Mouse (Mus musculus) forebrain, embryonic 13.5 days (tissue): Measurements from ENCODE around the gene Slc25a17. TPM values are rescaled to one million over a fixed set of nuclear protein-coding genes. Genes with fewer than 3 reads are reported as not detected.

Source experiments
- ATAC-seq: fragments of 200-750 bp; cut with Nextera tagmentation; 2 replicates; pipeline ENCODE4 v1.8.0; 2017
- H3K27ac ChIP-seq: fragments of 300-500 bp; sonication (generic); 2 replicates; pipeline ENCODE4 v1.5.1; 2015; ENCODE audit warnings: inconsistent platforms, mild to moderate bottlenecking, moderate library complexity
- H3K27me3 ChIP-seq: fragments of 300-500 bp; sonication (generic); 2 replicates; pipeline ENCODE4 v1.6.1; 2015; ENCODE audit warnings: mild to moderate bottlenecking, inconsistent platforms
- H3K36me3 ChIP-seq: fragments of 300-500 bp; sonication (generic); 2 replicates; pipeline ENCODE4 v1.6.1; 2015; ENCODE audit warnings: mild to moderate bottlenecking, inconsistent platforms; ENCODE audit not compliant: poor library complexity, severe bottlenecking
- H3K4me1 ChIP-seq: fragments of 300-500 bp; sonication (generic); 2 replicates; pipeline ENCODE4 v1.6.1; 2015; ENCODE audit warnings: inconsistent platforms
- H3K4me2 ChIP-seq: fragments of 300-500 bp; sonication (generic); 2 replicates; pipeline ENCODE4 v1.6.1; 2015; ENCODE audit warnings: inconsistent platforms, mild to moderate bottlenecking, moderate library complexity
- H3K4me3 ChIP-seq: fragments of 300-500 bp; sonication (generic); 2 replicates; pipeline ENCODE4 v1.5.1; 2015; ENCODE audit warnings: mild to moderate bottlenecking, inconsistent platforms
- H3K9ac ChIP-seq: fragments of 300-500 bp; sonication (generic); 2 replicates; pipeline ENCODE4 v1.6.1; 2015; ENCODE audit warnings: mild to moderate bottlenecking, inconsistent platforms
- H3K9me3 ChIP-seq: fragments of 300-500 bp; sonication (generic); replicated peaks from 2 replicates; pipeline ENCODE4 v1.6.1; 2016; ENCODE audit warnings: inconsistent platforms
- WGBS: fragments of 180-500 bp; shearing (Covaris S2); methylation state at CpG from one replicate; pipeline ENCODE4 v1.1.7; 2015; 5-methylcytosine and 5-hydroxymethylcytosine counted together
- polyA plus RNA-seq: library from polyadenylated mRNA; unstranded; fragments of >200 nt; fragmentation: Nextera tagmentation; extraction: Ambion mirVana; gene quantifications from 2 replicates; pipeline ENCODE4 v1.2.1, GENCODE M21; 2015

The Slc25a17 gene
- polyA plus RNA-seq, 1 experiment from 2014 or later = 130 TPM

DNA sequence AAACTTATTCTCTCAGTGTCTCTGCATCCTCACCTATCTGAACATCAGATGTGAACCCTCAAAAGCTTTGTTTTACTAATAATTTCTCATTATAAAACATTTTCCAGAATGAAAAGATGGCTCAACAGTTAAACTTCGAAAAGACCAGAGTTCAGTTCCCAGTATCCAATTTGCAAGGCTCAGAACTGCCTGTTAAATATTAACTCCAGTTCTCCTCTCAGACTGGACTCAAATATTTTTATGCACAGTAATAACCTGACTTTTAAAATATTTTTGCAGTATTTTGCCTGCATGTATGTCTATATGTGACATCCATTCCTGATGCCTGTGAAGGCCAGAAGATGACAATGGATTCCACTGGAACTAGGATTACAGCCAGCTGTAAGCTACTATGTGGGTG is 8.0 kb upstream of the Slc25a17 start:
- Histone ChIP-seq H3K4me3 (no peak overlapping the region), H3K27ac (no peak overlapping the region), H3K4me2 (no peak overlapping the region), H3K27me3 (no peaks in the 10 kb centered on the region), H3K36me3 (peaks cover 95% of the 10 kb centered on the region), H3K4me1 (no peaks in the 10 kb centered on the region), H3K9me3 (no peaks in the 10 kb centered on the region), H3K9ac (no peak overlapping the region)
- 96% methylated on average over 1 of the region's 1 CpGs for WGBS
- ATAC-seq = no peak

DNA sequence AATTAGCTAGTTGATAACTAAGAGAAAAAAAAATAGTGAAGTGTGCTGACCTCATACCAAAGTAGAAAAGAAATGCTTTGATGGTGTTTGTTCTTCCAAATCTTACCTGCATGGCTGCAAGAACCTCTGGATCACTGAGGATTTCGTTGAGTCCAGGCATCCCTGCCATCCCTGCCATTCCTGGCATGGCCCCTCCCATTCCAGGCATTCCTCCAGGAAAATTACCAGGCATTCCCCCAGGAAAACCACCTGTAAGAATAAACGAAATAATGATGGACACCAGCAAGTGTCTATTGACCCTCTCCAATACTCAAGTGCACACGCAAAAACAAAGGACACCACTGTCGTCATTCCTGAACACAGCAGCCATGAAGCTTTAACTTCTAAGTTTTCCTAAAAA is 5.6 kb upstream of the Slc25a17 start:
- Histone ChIP-seq H3K4me1 (0 out of 2 replicates have a peak, but pooled peaks cover 5% of the 10 kb centered on the region), H3K36me3 (peaks cover 81% of the 10 kb centered on the region), H3K4me2 (no peak overlapping the region), H3K4me3 (no peak overlapping the region), H3K9ac (no peak overlapping the region), H3K27me3 (no peaks in the 10 kb centered on the region), H3K27ac (no peak overlapping the region), H3K9me3 (no peaks in the 10 kb centered on the region)
- ATAC-seq = no peak
- 90% methylated on average over 4 of the region's 4 CpGs for WGBS

DNA sequence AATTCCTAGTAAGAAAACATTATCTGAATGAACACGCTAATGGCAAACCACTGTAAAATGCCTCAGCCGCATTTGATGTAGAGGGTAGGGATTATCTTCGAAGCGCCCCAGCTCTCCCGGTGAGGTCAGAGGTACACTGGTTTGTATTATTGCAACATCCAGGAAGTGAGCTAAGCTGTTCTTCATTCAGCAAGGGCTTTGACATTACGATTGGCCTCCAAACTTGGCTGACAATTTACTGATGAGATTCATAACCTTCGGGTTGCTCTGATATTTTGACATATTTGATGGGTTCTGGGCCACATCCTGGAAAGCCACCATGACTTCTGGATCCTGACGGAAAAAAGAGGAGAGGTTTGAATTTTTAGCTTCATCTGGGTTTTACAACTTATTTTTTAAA is 4.6 kb upstream of the Slc25a17 start:
- 90% methylated on average over 8 of the region's 8 CpGs for WGBS
- H3K4me1 ChIP-seq = peaks cover 10% of the 10 kb centered on the region
- no peak for ATAC-seq
- H3K9me3 ChIP-seq = no peaks in the 10 kb centered on the region
- H3K36me3 ChIP-seq = peaks cover 72% of the 10 kb centered on the region
- H3K27me3 ChIP-seq = no peaks in the 10 kb centered on the region
- no peak overlapping the region for H3K4me3 ChIP-seq
- H3K27ac ChIP-seq = no peak overlapping the region
- H3K4me2 ChIP-seq = no peak overlapping the region
- no peak overlapping the region for H3K9ac ChIP-seq

DNA sequence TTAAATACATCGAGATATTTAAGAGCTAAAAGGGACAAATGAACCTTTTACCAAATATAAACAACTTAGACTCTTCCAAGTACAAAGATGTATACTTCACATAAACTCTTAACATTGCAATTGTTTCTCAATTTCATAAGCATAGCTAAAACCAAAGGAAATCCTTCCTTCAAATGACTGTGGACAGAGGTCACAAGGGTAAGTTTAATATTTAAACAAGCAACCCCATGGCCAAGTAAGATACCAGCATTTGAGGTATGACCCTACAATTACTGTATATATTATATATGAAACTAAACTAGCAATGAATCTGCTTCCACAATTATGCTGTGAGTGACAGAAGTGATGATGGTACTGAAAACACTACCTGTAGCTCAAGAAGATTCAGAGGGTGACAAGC is 3.7 kb upstream of the Slc25a17 start:
- H3K36me3 ChIP-seq = peaks cover 63% of the 10 kb centered on the region
- H3K27me3 ChIP-seq = no peaks in the 10 kb centered on the region
- peaks cover 20% of the 10 kb centered on the region for H3K4me1 ChIP-seq
- no peak for ATAC-seq
- H3K4me2 ChIP-seq = no peak overlapping the region
- WGBS = 96% methylated on average over 1 of the region's 1 CpGs
- no peak overlapping the region for H3K9ac ChIP-seq
- H3K4me3 ChIP-seq = no peak overlapping the region
- no peaks in the 10 kb centered on the region for H3K9me3 ChIP-seq
- H3K27ac ChIP-seq = no peak overlapping the region

DNA sequence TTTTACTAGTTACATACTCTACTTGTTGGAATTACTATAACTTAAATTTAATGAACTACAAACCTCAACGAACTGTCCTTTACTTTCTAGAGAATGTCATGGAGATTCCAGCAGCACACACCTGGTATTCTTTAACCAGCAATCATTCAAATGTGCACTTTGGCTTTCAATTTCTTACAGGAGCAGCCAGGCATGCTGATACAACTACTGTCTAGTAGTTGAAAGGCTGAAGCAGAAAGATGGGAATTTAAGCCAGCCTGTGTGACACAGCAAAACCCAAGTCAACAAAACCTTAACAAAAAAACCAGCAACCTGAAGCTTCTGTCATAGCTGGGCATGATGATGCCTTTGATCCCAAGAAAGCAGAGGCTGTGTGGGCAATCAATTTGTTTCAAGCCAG is 1.9 kb upstream of the Slc25a17 start:
- no peak for ATAC-seq
- 70% methylated on average over 1 of the region's 1 CpGs for WGBS
- H3K4me1 ChIP-seq = peaks cover 28% of the 10 kb centered on the region
- no peak overlapping the region for H3K4me3 ChIP-seq
- no peaks in the 10 kb centered on the region for H3K9me3 ChIP-seq
- no peak overlapping the region for H3K27ac ChIP-seq
- no peaks in the 10 kb centered on the region for H3K27me3 ChIP-seq
- no peak overlapping the region for H3K9ac ChIP-seq
- peaks cover 46% of the 10 kb centered on the region for H3K36me3 ChIP-seq
- H3K4me2 ChIP-seq = no peak overlapping the region

DNA sequence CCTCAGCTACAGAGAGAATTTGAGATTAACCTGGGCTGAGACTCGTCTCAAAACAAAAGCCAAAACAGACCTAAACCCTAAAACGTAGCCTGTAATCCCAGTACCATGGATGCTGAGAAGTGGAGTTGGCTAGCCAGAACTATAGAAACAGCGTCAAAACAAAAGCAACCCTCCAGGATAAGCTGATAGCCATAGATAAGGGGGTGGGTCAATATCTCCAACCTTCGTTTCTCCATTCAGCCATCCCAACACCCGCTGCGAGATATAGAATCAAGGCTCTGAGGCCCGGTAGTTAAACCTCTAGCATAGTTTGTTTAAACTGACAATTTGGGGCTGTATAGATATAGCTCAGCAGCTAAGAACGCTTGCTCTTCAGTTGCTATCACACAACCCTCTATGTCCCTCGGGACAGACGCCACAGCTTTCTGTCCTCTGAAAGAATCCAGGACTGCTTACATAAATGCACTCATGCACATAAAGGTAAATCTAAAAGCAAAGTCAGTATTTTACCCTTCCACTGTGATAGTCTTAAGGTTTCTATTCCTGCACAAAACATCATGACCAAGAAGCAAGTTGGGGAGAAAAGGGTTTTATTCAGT is 904 bp upstream of the Slc25a17 start:
- WGBS = 43% methylated on average over 10 of the region's 10 CpGs
- Histone ChIP-seq H3K36me3 (peaks cover 36% of the 10 kb centered on the region), H3K27ac (0 out of 2 replicates have a peak overlapping the region, but pooled peaks have one; percentile 66), H3K9ac (no peak overlapping the region), H3K4me2 (peak overlapping the region; percentile 84; the same call in 1 of the 2 replicates), H3K9me3 (no peaks in the 10 kb centered on the region), H3K27me3 (no peaks in the 10 kb centered on the region), H3K4me3 (peak overlapping the region; percentile 71; the same call in 1 of the 2 replicates), H3K4me1 (peaks cover 37% of the 10 kb centered on the region)
- no peak for ATAC-seq

DNA sequence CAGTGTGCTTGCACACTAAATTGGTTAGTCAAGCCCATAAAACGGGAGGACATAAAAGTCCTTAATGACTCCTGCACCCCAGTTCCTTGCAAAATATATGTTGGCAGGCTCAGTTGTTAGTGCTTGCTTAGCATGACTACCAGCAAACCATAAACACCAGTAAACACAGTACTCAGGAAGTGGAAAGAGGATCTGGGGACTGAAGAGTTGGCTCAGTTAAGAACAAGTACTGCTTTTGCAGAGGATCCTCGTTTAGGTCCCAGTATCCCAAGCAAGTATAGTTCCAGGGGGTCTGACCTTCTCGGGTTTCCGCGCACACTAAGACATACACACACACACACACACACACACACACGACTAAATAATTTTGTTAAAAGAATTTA is 401 bp upstream of the Slc25a17 start:
- ATAC-seq = peak; percentile 53; the same call in 1 of the 2 replicates
- peaks cover 31% of the 10 kb centered on the region for H3K36me3 ChIP-seq
- H3K4me2 ChIP-seq = peak overlapping the region; percentile 84
- H3K4me1 ChIP-seq = peaks cover 37% of the 10 kb centered on the region
- H3K27ac ChIP-seq = peak overlapping the region; percentile 66; the same call in 1 of the 2 replicates
- no peak overlapping the region; the same call in 1 of the 2 replicates for H3K9ac ChIP-seq
- 41% methylated on average over 6 of the region's 6 CpGs for WGBS
- no peaks in the 10 kb centered on the region for H3K9me3 ChIP-seq
- H3K4me3 ChIP-seq = peak overlapping the region; percentile 71
- H3K27me3 ChIP-seq = no peaks in the 10 kb centered on the region

DNA sequence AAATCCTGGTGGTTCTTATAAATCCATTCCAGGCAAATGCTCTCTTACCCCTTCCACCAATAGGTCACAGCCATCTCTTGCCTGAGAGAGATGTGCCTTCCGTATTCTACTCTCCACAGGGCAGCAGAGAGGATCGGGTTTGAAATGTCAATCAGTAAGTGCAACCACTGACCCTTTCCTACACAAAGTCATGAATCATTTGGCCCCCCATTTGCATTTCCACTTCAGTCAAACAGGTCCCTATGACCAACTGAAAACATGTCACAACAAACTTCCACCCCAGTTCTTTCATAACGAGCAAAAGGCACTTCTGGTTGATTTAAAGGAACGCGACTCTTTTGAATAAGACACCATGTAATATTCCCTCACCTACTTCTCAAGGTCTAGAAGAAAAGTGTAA is 1.2 kb downstream of the Slc25a17 start:
- peaks cover 16% of the 10 kb centered on the region for H3K36me3 ChIP-seq
- WGBS = 82% methylated on average over 5 of the region's 5 CpGs
- H3K9ac ChIP-seq = no peak overlapping the region
- no peak overlapping the region for H3K27ac ChIP-seq
- H3K9me3 ChIP-seq = no peaks in the 10 kb centered on the region
- H3K4me3 ChIP-seq = peak overlapping the region; percentile 71; the same call in 1 of the 2 replicates
- H3K4me1 ChIP-seq = peaks cover 37% of the 10 kb centered on the region
- ATAC-seq = no peak
- no peaks in the 10 kb centered on the region for H3K27me3 ChIP-seq
- peak overlapping the region; percentile 84 for H3K4me2 ChIP-seq

DNA sequence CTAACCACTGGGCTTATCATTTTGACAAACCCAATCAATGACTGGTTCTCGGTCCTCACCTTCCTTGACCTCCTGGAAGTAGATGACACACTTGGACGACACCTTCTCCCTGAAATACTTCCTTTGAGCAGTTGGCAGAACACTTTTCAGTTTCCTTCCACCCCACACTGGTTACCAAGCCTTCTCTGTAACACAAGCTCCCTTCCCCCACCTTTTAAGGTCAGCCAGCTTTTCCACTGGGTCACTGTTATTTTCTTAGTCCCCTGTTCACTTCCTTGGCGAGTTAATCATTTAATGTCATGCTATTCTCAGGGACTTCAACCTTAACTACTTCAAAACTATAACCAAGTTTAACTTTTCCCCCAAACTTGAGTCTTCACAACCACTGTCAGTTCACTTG is 1.7 kb downstream of the Slc25a17 start:
- ATAC-seq = no peak
- 93% methylated on average over 3 of the region's 3 CpGs for WGBS
- H3K4me3 ChIP-seq = no peak overlapping the region
- no peaks in the 10 kb centered on the region for H3K27me3 ChIP-seq
- H3K9me3 ChIP-seq = no peaks in the 10 kb centered on the region
- H3K4me2 ChIP-seq = peak overlapping the region; percentile 84; the same call in 1 of the 2 replicates
- peaks cover 11% of the 10 kb centered on the region for H3K36me3 ChIP-seq
- no peak overlapping the region for H3K27ac ChIP-seq
- no peak overlapping the region for H3K9ac ChIP-seq
- H3K4me1 ChIP-seq = peaks cover 37% of the 10 kb centered on the region

DNA sequence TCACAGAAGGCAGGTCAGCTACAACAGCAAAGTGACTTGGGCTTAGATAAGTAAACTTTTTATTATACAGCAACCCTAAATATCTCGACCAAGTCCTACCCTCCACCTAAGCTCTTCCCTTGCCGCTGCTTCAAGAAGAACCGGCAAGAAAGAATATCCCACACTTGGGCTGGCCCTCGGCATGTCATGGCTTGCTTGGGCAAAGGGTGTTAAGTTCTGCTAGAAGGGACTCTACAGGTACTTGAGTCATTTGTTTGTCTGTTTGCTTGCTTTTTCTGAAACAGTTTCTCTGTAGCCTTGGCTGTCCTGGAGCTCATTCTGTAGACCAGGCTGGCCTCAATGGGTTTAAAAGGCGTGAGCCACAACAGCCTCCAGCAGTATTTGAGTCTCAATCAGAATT is 3.7 kb downstream of the Slc25a17 start:
- Histone ChIP-seq H3K4me1 (peaks cover 37% of the 10 kb centered on the region), H3K4me2 (no peak overlapping the region), H3K4me3 (no peak overlapping the region), H3K9me3 (no peaks in the 10 kb centered on the region), H3K9ac (no peak overlapping the region), H3K27ac (no peak overlapping the region), H3K27me3 (no peaks in the 10 kb centered on the region), H3K36me3 (no peaks in the 10 kb centered on the region)
- WGBS = 50% methylated on average over 5 of the region's 5 CpGs
- ATAC-seq = no peak

DNA sequence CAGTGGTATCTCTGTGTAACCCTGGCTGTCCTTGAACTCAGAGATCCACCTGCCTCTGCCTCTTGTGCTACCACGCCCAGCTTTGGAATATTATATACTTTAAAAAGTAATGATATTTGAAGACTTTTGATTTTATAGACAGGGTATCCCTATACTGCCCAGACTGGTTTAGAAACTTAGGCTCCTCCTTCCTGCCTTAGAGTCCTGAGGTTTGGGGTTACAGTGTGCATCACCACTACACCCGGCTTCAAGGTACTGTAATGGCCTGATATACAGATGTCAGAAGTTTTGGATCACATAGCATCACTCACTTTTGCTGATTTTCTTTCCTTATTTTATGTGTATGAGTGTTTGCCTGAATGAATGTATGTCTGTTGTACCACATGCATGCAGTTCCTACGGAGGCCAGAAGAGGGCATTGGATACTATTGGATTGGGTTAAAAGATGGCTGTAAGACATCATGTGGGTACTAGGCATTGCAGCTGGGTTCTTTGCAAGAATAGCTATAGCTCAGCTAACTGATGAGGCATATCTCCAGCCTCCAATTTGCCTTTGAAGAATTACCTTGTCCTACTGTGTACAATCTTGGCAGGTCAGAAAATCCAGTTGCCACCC is 5.4 kb downstream of the Slc25a17 start:
- Histone ChIP-seq H3K9ac (no peak overlapping the region), H3K27me3 (no peaks in the 10 kb centered on the region), H3K36me3 (no peaks in the 10 kb centered on the region), H3K4me2 (no peak overlapping the region), H3K4me1 (peaks cover 34% of the 10 kb centered on the region), H3K4me3 (no peak overlapping the region), H3K27ac (no peak overlapping the region), H3K9me3 (no peaks in the 10 kb centered on the region)
- 60% methylated on average over 3 of the region's 3 CpGs for WGBS
- no peak for ATAC-seq

DNA sequence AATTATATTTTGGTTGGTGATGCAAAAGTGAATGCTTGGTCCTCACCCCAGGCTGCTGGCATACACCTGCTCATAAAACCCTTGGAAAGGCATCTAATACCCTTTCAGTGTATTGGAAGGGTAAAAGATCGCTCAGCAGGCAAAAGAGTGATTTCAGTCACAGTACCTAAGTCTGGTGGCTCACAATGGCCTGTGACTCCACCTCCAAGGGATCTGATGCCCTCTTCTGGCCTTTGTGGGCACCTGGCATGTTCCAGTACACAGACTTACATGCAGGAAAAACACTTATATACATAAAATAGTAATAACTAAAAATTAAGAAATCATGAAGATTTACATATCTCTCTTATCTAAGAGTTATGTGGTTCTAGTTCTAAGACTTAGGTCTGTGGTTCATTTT is 8.0 kb downstream of the Slc25a17 start:
- Histone ChIP-seq H3K27me3 (no peaks in the 10 kb centered on the region), H3K4me1 (peaks cover 18% of the 10 kb centered on the region), H3K4me3 (no peak overlapping the region), H3K4me2 (no peak overlapping the region), H3K36me3 (no peaks in the 10 kb centered on the region), H3K9me3 (no peaks in the 10 kb centered on the region), H3K9ac (no peak overlapping the region), H3K27ac (no peak overlapping the region)
- WGBS = 56% methylated on average over 1 of the region's 1 CpGs
- ATAC-seq = no peak

DNA sequence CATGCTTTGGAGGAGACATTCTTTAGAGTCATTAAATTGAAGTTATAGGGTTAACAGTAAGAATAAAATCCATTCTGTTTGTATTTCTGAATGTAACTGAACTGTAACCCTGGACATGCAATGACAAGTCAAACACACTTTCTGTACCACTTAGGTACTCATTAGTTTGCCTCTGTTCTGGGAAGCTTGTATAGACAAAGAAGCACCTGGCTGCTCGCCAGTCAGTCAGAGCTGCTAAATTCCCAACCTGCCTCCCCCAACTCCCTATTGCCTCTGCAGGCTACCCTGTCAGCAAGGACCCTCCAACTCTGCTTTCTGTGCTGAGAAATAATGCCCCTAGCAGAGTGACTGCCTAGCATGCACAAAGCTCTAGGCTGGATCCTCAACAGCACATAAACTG is 10.2 kb downstream of the Slc25a17 start:
- peak overlapping the region; percentile 20; the same call in 1 of the 2 replicates for H3K27ac ChIP-seq
- no peaks in the 10 kb centered on the region for H3K27me3 ChIP-seq
- H3K4me1 ChIP-seq = peaks cover 7% of the 10 kb centered on the region
- 35% methylated on average over 1 of the region's 1 CpGs for WGBS
- H3K4me3 ChIP-seq = no peak overlapping the region
- H3K9me3 ChIP-seq = no peaks in the 10 kb centered on the region
- no peak for ATAC-seq
- no peaks in the 10 kb centered on the region for H3K36me3 ChIP-seq
- H3K9ac ChIP-seq = no peak overlapping the region
- H3K4me2 ChIP-seq = no peak overlapping the region
